Mouse (Mus musculus) cerebellum, adult 2 months (tissue): ENCODE data around the gene Stag1.

Source experiments
- CTCF ChIP-seq: fragments of 200-500 bp; IDR thresholded peaks from 2 replicates; pipeline ENCODE4 v1.5.1; 2011; ENCODE audit warnings: low read depth, mild to moderate bottlenecking, control low read depth, low read length, moderate library complexity, borderline replicate concordance; ENCODE audit not compliant: insufficient read depth
- POLR2A ChIP-seq: fragments of 200-500 bp; IDR thresholded peaks from 2 replicates; pipeline ENCODE4 v1.6.1; 2011; ENCODE audit warnings: low read length, control low read depth, borderline replicate concordance; ENCODE audit not compliant: insufficient read depth

DNA sequence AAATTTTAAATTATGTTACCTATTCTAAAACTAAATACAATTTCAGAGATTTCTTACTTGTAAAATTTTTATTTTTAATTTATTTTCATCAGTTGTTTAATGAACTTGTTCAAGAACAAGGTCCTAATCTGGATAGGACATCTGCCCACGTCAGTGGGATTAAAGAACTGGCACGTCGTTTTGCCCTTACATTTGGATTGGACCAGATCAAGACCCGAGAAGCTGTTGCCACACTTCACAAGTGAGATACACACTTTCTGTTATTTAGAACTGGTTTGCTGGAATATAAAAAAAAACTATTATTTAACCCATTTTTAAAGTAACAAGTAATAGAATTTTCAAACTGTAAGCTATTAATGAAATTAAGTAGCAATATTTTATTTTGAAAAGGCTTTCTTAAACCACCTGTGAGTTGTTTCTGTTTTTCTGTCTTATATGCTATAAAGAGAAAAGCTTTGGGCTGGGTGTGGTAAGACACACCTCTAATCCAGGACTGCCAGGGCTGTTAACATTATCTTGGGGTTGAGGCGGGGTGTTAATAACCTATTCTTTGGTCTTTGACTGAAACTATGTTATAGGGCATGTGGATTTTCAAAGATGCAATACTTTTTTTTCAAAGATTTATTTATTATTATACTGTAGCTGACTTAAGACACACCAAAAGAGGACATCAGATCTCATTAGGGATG is 347.2 kb downstream of the Stag1 start:
- no peak for TF ChIP-seq POLR2A
- no peak for TF ChIP-seq CTCF
